Mouse (Mus musculus) thymus, postnatal 0 days (tissue): ENCODE data around the gene Sipa1l3. TPM values are rescaled to one million over a fixed set of nuclear protein-coding genes. Genes with fewer than 3 reads are reported as not detected.

ENCODE experiments used
- DNase-seq: peaks from one replicate; pipeline ENCODE4 v3.0.0-alpha.2; 2015; ENCODE audit warnings: low spot score
- polyA plus RNA-seq: library from polyadenylated mRNA; unstranded; fragments of >200 nt; fragmentation: Nextera tagmentation; extraction: Ambion mirVana; gene quantifications from 2 replicates; pipeline ENCODE4 v1.2.1, GENCODE M21; 2015

The Sipa1l3 gene
- polyA plus RNA-seq, 1 experiment from 2014 or later, result 5.3 TPM

GRCm38 (mm10) chr7:29505337-29506318 lies 12.8 kb downstream of the Sipa1l3 start:
- no peak for DNase-seq

GRCm38 (mm10) chr7:29504683-29505290 lies 13.7 kb downstream of the Sipa1l3 start:
- no peak for DNase-seq

GRCm38 (mm10) chr7:29503616-29504015 lies 14.8 kb downstream of the Sipa1l3 start:
- DNase-seq, result no peak

GRCm38 (mm10) chr7:29501214-29501613 lies 17.2 kb downstream of the Sipa1l3 start:
- DNase-seq, result no peak

- no peak for DNase-seq
Measured at GRCm38 (mm10) chr7:29499071-29499470, 19.4 kb downstream of the Sipa1l3 start.

GRCm38 (mm10) chr7:29496953-29497590 lies 21.4 kb downstream of the Sipa1l3 start:
- no peak for DNase-seq

GRCm38 (mm10) chr7:29496332-29496731 lies 22.1 kb downstream of the Sipa1l3 start:
- no peak for DNase-seq

- DNase-seq, result no peak
Measured at GRCm38 (mm10) chr7:29495880-29496279, 22.6 kb downstream of the Sipa1l3 start.

GRCm38 (mm10) chr7:29494854-29495253 lies 23.6 kb downstream of the Sipa1l3 start:
- DNase-seq, result no peak

- no peak for DNase-seq
Measured at GRCm38 (mm10) chr7:29494015-29494414, 24.4 kb downstream of the Sipa1l3 start.

GRCm38 (mm10) chr7:29492992-29493391 lies 25.4 kb downstream of the Sipa1l3 start:
- DNase-seq, result no peak

GRCm38 (mm10) chr7:29491861-29492260 lies 26.6 kb downstream of the Sipa1l3 start:
- no peak for DNase-seq

GRCm38 (mm10) chr7:29491471-29491755 lies 27.0 kb downstream of the Sipa1l3 start:
- DNase-seq, result no peak

- no peak for DNase-seq
Measured at GRCm38 (mm10) chr7:29490704-29491470, 27.6 kb downstream of the Sipa1l3 start.

GRCm38 (mm10) chr7:29489851-29490250 lies 28.6 kb downstream of the Sipa1l3 start:
- DNase-seq, result no peak

- DNase-seq, result no peak
Measured at GRCm38 (mm10) chr7:29489364-29489763, 29.1 kb downstream of the Sipa1l3 start.

- no peak for DNase-seq
Measured at GRCm38 (mm10) chr7:29486753-29487152, 31.7 kb downstream of the Sipa1l3 start.

GRCm38 (mm10) chr7:29485721-29486120 lies 32.7 kb downstream of the Sipa1l3 start:
- no peak for DNase-seq

GRCm38 (mm10) chr7:29483556-29483955 lies 34.9 kb downstream of the Sipa1l3 start:
- DNase-seq, result no peak

- DNase-seq, result no peak
Measured at GRCm38 (mm10) chr7:29481345-29482155, 36.9 kb downstream of the Sipa1l3 start.
